Mouse (Mus musculus): ENCODE results near the gene Itga10.

The Itga10 gene

DNA sequence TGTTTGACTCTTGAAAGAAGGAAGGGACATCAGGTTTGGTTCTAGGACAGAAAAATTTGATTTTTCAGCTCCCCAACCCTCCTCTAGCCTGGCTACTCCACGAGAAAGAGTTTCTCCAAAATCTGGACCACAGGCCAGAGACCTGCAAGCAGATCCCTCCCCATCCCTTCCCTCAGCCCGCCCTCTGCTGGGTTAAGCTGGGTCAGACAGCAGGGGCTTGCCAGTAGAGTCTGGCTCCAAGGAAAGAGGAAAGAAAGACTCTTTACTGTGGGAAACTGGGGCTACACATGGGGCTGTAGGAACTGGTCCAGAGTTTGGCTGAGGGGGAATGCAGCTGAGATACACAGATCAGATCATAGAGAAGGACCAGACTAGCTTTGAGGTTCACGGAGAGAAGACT, 47.1 kb downstream of the Itga10 start:
- no peak for TF ChIP-seq GATA4 (IDR thresholded peaks at IDR 0.05; ENCODE audit: insufficient replicate concordance, low read length)

DNA sequence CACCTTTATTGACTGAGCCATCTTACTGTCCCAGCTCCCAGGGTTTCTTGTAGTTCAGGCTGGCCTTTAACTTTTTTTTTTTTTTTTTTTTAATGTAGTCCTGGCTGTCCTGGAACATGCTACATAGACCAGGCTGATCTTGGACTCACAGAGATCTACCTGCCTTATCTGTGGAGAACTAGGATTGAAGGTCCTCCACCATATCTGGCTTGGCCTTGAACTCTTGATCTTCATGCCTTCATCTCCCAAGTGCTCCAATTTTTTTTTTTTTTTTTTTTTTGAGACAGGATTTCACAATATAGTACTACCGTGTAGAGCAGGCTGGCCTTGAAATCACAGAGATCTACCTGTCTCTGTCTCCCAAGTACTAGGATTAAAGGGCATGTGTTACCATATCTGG, 48.2 kb downstream of the Itga10 start:
- TF ChIP-seq GATA4 (IDR thresholded peaks at IDR 0.05; ENCODE audit: insufficient replicate concordance, low read length): no peak

DNA sequence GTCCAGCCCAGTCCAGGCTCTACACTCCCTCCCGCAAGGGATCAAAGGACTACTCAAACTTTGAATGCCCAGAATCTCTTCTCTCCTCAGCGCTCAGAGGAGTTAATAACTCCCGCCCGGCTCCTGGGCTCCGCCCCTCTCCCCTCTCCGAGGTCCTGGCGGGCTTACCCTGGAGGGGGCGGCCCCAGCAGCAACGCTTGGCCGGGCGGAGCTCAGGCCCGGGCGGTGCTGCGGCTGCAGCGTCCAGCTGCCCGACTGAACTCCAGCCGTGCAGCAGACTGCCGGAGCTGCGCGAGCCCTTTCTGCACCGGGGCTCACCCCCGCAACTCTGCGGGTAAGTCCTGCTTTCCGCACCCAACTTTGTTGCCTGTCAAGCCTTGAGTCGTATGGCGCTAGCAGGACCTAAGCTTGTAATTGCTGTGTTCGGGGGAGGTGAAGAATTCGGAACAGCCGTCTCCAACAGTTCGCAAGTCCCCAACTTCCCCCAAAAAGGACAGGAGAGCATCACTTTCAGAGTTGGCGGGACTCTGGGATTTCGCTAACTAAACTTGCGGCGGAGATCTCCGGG, 50.9 kb downstream of the Itga10 start, which contains the start of gene Pias3:
Gene Pias3, plus strand, starts transcription at position 187 of the 568 bp plus-strand sequence.
- no peak for TF ChIP-seq GATA4 (IDR thresholded peaks at IDR 0.05; ENCODE audit: insufficient replicate concordance, low read length)

DNA sequence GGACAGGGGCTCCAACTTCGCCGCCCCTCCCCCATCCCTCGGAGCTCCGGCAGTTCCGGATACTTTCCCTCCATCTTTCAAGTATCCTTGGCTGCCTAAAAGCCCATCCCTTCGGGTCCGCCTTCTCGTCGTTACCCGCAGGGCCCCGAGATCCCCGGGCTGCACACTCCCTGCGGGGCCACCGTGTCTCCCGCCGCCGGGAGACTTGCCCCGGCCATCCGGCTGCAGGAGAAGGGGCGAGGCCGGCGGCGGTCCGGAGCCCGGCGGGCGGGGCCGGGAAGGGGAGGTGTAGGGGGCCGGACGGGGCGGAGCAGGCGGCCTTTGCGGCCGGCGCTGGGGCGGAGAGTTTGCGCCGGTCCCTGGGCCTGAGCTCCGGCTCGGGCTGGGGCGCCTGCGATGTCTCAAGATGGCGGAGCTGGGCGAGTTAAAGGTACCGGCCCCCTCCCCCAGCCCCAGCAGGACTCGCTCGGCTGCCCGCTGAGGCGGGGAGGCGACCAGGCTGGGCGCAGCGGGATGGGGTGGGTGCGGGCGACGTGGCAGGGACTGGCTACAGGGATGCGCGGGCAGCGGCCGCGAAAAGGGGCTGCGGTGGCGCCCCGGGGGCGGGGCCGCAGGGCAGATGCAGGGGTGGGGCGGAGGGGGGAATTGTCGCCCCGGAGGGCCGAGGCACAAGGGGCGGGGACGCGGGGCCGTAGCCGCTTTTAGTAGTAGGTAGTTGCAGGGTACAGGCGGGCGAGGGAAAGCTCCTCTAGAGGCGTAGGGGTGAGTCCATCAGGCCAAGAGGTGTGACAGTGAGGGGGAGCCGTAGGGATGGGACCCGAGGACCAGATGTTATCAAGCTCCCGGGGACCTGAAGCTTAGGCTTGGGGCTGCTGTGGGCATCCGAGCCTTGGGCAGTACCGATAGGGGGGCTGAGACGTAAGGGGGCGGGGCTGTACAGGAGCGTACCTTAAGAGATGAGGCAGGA, 51.7 kb downstream of the Itga10 start:
- TF ChIP-seq GATA4 (IDR thresholded peaks at IDR 0.05; ENCODE audit: insufficient replicate concordance, low read length): no peak

DNA sequence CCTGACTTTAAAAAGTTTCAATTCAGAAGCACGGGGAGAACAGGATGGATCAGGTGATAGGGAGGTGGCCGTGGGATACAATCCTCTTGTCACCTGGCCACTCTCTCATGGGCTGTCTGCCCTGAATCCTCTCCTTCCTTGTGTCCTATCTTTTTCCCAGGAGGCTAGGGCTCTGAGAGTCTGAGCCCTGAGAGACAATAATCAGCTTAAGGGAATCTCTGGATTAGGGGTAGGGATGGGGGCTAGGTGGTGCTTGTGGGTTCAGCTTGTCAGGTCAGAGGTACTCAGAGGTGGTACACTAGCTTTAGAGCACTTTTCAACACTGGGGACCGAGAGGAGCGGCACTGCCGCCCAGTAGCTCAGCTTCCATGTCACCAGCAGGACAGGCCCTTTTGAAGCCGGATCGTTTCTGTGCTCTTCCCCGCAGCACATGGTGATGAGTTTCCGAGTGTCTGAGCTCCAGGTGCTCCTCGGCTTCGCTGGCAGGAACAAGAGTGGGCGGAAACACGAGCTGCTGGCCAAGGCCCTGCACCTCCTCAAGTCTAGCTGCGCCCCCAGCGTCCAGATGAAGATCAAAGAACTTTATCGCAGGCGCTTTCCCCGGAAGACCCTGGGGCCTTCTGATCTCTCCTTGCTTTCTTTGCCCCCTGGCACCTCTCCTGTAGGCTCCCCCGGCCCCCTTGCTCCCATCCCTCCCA, 53.8 kb downstream of the Itga10 start:
- no peak for TF ChIP-seq GATA4 (IDR thresholded peaks at IDR 0.05; ENCODE audit: insufficient replicate concordance, low read length)

DNA sequence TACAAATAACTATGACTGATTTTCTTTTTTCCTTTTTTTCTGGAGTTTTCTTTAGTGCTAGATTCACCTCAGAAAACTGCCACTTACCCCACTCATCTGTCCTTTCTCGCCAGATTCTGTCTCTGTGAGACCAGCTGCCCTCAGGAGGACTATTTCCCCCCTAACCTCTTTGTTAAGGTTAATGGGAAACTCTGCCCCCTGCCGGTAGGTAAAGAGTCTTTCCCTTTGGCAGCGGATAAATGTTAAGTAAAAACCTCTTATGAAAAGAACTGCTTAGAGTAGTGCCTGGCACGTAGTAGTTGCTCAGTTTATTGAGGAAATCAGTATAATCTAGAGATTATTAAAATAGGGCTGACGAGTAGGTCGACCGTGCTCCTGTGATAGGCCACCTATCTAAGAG, 55.0 kb downstream of the Itga10 start:
- TF ChIP-seq GATA4 (IDR thresholded peaks at IDR 0.05; ENCODE audit: insufficient replicate concordance, low read length): no peak

DNA sequence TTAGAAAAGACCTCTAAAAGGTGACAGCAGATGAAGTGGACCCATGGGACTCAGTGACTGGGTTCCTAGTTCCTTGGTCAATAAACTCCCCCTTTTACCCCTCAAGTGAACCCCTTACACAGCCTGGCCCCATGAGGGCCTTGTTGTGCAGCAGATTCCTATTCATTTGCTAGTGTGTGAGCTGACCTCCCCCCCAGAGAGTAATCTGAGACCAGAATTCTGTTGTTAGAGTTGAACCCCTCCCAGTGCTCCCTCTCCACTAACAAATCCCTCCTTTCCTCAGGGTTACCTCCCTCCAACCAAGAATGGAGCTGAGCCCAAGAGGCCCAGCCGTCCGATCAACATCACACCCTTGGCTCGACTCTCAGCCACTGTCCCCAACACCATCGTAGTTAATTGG, 55.6 kb downstream of the Itga10 start:
- no peak for TF ChIP-seq GATA4 (IDR thresholded peaks at IDR 0.05; ENCODE audit: insufficient replicate concordance, low read length)

DNA sequence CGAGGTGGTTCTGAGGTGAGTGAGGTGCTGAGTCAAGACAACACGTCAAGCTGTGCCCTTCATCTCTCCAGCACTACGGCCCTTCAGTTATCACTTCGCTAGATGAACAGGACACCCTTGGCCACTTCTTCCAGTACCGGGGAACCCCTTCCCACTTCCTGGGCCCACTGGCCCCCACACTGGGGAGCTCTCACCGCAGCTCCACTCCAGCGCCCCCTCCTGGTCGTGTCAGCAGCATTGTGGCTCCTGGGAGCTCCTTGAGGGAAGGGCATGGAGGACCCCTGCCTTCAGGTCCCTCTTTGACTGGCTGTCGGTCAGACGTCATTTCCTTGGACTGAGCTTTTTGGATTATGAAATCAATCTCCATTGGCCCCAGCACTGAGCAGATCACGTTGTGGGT, 59.4 kb downstream of the Itga10 start:
- no peak for TF ChIP-seq GATA4 (IDR thresholded peaks at IDR 0.05; ENCODE audit: insufficient replicate concordance, low read length)

DNA sequence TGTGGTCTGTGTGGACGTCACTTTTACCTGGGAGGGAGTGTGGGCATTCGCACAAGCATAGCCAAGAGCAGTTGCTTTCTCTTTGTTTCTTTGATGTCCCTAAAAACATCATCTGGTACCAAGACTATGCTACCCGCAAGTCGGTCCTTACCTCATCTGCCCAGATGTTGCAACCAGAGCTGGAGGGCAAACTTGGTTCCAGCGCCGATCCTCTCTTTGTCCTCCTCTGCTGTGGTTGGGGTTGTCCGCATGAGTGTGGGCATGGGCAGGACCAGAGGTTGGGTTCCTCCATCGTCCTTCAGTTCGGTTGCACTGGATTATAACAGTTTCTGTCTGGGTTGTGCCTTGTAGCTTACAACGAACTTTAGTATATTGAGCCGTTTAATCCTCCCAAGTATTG, 60.8 kb downstream of the Itga10 start:
- no peak for TF ChIP-seq GATA4 (IDR thresholded peaks at IDR 0.05; ENCODE audit: insufficient replicate concordance, low read length)

DNA sequence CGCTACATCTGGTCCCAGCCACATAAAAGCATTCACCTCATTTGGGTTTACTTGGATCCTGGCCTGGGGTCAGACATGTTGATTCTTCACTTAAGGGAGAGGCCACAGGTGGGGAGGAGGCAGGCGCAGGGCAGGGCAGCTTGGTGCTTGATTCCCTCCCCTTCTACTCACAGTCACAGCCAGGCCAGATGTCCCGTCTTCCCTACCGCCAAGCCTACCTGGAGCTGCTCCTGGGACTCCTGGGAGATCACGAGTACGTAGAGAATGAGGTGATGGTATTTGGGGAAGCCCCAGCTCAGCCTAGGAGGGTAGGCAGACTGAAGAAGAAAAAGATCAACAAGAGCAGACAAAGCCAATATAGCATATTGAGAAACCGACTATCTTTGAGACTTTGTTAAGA, 61.6 kb downstream of the Itga10 start:
- TF ChIP-seq GATA4 (IDR thresholded peaks at IDR 0.05; ENCODE audit: insufficient replicate concordance, low read length): no peak

DNA sequence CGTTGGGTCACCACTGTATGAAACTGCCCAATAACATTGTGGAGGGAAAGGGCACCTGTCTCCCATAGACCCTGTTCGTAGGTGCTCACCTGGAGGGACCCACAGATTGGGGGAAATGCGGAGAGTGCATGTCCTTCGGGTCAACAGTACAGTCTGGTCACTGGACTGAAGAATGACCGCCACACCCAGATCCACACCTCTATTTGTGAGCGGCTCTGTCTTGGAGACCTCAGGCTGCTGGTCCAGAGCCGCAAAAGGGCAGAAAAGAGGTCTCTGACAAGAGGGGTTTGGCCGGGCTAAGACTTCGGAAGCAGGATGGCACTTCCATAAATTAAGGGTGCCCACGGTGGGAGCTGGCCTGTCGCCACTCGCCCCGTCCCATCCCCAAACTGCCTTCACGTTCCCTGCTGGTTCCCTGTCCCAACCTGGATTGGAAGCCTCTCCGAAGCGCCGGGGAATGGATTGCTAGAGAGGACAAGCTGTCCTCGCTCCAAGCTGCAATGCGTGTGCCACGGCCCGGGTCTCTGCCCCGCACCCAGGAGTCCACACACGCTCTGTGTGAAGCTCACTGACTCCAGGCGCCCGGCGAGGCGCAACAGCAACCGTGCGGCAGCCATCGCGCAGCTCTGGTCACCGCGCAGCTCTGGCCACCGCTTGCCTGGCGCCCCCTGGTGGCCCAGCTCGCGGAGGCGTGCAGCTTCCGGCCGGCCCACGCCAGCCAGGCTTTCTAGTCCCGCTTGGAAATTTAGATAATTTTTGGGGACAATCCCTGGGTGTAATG, 62.7 kb downstream of the Itga10 start, which contains the start of gene Nudt17:
Gene Nudt17, minus strand, starts transcription at position 660 of the 781 bp plus-strand sequence.
- no peak for TF ChIP-seq GATA4 (IDR thresholded peaks at IDR 0.05; ENCODE audit: insufficient replicate concordance, low read length)

DNA sequence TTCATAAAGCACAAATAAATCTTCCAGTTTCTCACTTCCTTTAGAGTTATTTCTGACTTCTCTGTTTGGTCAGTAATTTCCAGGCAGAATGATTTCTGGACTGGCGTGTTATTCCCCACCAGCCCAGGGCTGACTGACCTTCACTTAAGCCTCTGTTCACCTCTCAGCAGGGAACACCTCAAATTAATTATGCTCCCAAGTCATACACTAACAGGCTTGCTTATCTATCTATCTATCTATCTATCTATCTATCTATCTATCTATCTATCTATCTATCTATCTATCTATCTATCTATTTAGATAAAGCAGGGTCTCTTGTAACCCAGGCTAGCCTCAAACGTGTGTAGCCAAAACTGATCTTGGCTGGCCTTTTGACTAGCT, 63.3 kb downstream of the Itga10 start:
- no peak for TF ChIP-seq GATA4 (IDR thresholded peaks at IDR 0.05; ENCODE audit: insufficient replicate concordance, low read length)
